Mouse (Mus musculus) G1E (cell line): Measurements from ENCODE around the gene Acsl1.

ENCODE experiments used
- CTCF ChIP-seq: IDR thresholded peaks from 2 replicates; pipeline ENCODE4 v1.5.1; 2012; ENCODE audit warnings: low read depth, low read length, inconsistent platforms, mixed read lengths
- GATA1 ChIP-seq: IDR thresholded peaks from 2 replicates; pipeline ENCODE4 v1.6.1; 2012; ENCODE audit warnings: borderline replicate concordance, low read length, inconsistent platforms, mixed read lengths
- GATA2 ChIP-seq: IDR thresholded peaks from 2 replicates; pipeline ENCODE4 v1.6.1; 2012; ENCODE audit warnings: low read depth, low read length, inconsistent platforms, borderline replicate concordance
- POLR2AphosphoS5 ChIP-seq: IDR thresholded peaks from 2 replicates; pipeline ENCODE4 v1.6.1; 2012; ENCODE audit warnings: low read depth, low read length, inconsistent platforms; ENCODE audit not compliant: insufficient replicate concordance
- TAL1 ChIP-seq: conservative IDR thresholded peaks from 2 replicates; pipeline ENCODE4 v1.6.1; 2012; ENCODE audit warnings: low read depth, low read length, inconsistent platforms, mixed read lengths

DNA sequence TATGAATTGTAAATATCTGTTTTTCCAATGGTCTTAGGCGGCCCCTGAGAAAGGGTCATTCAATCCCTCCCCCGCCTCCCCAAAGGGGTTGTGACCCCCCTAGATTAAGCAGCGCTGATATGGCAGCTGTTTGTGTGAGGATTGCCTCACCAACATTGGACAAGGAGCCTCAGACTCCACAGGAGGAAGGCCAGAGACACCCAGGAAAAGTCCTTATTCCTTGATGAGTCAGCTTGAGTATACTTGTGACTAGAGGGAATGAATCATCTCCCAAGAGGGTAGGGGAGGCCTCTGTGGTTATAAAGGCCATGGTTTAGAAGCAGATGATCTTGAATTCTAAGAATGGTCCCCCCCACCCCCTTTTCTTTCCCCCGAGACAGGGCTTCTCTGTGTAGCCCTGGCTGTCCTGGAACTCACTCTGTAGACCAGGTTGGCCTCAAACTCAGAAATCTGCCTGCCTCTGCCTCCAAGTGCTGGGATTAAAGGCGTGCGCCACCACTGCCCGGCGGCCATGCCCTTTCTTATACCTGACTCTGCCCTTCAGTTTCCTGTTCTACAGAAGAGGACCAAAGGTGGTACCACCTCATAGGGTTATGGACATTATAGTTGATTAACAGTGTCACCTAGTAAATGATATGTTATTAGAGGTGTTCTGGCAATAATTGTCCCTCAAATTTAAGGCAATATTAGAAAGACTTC is 1.6 kb upstream of the Acsl1 start:
- TF ChIP-seq CTCF, result no peak
- no peak for TF ChIP-seq GATA1
- no peak for TF ChIP-seq TAL1
- no peak for TF ChIP-seq POLR2AphosphoS5
- TF ChIP-seq GATA2, result no peak
